Mouse (Mus musculus) embryonic fibroblast, embryonic 13.5 days (primary cell): Measurements from ENCODE around the gene Oca2.

Source experiments
- CTCF ChIP-seq: IDR thresholded peaks from 2 replicates; pipeline ENCODE4 v1.5.1; 2011; ENCODE audit warnings: mild to moderate bottlenecking, control low read depth, low read length, moderate library complexity, borderline replicate concordance; ENCODE audit not compliant: insufficient read depth
- POLR2A ChIP-seq: IDR thresholded peaks from 2 replicates; pipeline ENCODE4 v1.6.1; 2011; ENCODE audit warnings: low read depth, mild to moderate bottlenecking, control low read depth, low read length, moderate library complexity

DNA sequence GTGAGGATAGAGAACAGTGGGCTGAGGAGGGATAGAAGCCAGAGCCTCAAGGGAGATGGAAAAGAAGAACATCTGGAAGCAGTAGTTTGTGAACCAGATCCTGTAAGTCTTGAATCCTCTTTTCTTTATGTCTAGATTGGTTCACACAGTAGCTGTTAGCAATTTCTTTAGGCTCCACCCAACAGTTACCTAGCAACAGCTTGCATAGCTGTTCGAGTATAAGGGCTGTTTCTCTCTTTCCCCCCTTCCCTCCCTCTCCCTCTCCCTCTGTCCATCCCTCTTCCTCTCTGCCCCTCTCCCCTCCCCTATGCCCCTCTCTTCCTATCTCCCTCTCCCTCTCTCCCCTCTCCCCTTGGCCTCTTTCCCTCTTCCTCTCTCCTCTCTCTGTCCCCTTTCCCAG, 312.2 kb downstream of the Oca2 start:
- no peak for TF ChIP-seq CTCF
- no peak for TF ChIP-seq POLR2A
